8 mouse cellular contexts compared by ENCODE assay signal in genomic region chr8:72761322-72762051, GRCm38 (mm10). TPM values are rescaled to one million over a fixed set of nuclear protein-coding genes. Genes with fewer than 3 reads are reported as not detected.
DNase-seq lines count a peak whose midpoint lies in the region; ATAC-seq and TF ChIP-seq lines count a peak whose summit lies in the region.

Gene F2rl3 (plus strand): TSS chr8:72761880.

- no peak for TF ChIP-seq CTCF in liver, embryonic 14.5 days (IDR thresholded peaks at IDR 0.05; ENCODE audit: low read depth)

- H3K27ac ChIP-seq in liver, embryonic 14.5 days: no peak within 1 kb of the TSS

- no peak for DNase-seq in frontal cortex, adult 2 months (ENCODE audit: extremely low spot score in 1 of 2, low spot score in 1 of 2)
- peak; percentile 55 for DNase-seq in CD4-positive helper T cell, adult 2 months (ENCODE audit: low read depth, low spot score)
- peak; percentile 37 to 51 for DNase-seq in heart, postnatal 10 days
- no peak for DNase-seq in liver, embryonic 14.5 days (ENCODE audit: low read depth in 3 of 3, low spot score in 3 of 3)
- DNase-seq in c-Kit-positive CD71-positive TER-119-positive erythroid progenitor cells, embryonic 14.5 days (ENCODE audit: low spot score): no peak
- DNase-seq in left cerebral cortex, postnatal 14 days (ENCODE audit: low spot score in 2 of 2): no peak
- no peak for DNase-seq in cerebellum, postnatal 10 days

- H3K4me1 ChIP-seq in liver, embryonic 14.5 days (replicated peaks; ENCODE audit: control insufficient read depth in 2 of 2, insufficient read depth in 2 of 2, low read length in 1 of 2): 0 out of 4 replicates have a peak, but pooled peaks cover 0 to 4% of the 10 kb centered on the region in 2 experiments

- H3K9ac ChIP-seq in liver, embryonic 14.5 days (replicated peaks): no peak within 1 kb of the TSS

- intact Hi-C loops in heart, postnatal 10 days (cut with DNase I): no loop called here
- intact Hi-C loops in left cerebral cortex, postnatal 14 days (cut with DNase I): no loop called here

- no peak within 1 kb of the TSS for H3K4me2 ChIP-seq in liver, embryonic 14.5 days (ENCODE audit: low read depth)

- no peaks in the 10 kb centered on the region for H3K27me3 ChIP-seq in liver, embryonic 14.5 days (ENCODE audit: control insufficient read depth, insufficient read depth, low read length)

- 15% methylated on average over 7 of the region's 7 CpGs for WGBS in liver, embryonic 14.5 days (ENCODE audit: insufficient replicate concordance)

- ATAC-seq in frontal cortex, adult (ENCODE audit: low TSS enrichment): peak; percentile 46; the same call in 1 of the 2 replicates
- 0 out of 2 replicates have a peak, but pooled peaks have one; percentile 46 for ATAC-seq in liver, embryonic 14.5 days (ENCODE audit: insufficient read depth)

- no peaks in the 10 kb centered on the region for H3K9me3 ChIP-seq in liver, embryonic 14.5 days (ENCODE audit: control insufficient read depth, low read length)

- no peak for TF ChIP-seq EP300 in liver, embryonic 14.5 days (IDR thresholded peaks at IDR 0.05; ENCODE audit: low read depth)

- no peak within 1 kb of the TSS for H3K4me3 ChIP-seq in liver, embryonic 14.5 days (ENCODE audit: insufficient read depth in 1 of 2, low read depth in 2 of 2, low read length in 2 of 2)

- no peaks in the 10 kb centered on the region; the same call in 1 of the 2 replicates for H3K36me3 ChIP-seq in liver, embryonic 14.5 days (replicated peaks; ENCODE audit: control insufficient read depth, insufficient read depth, low read depth)

RNA-seq across cellular contexts. Expression of gene F2rl3, which starts in this region (rescaled TPM):
- 0.42 and 0.65 TPM in 2 replicates for polyA plus RNA-seq in frontal cortex, adult 2 months (2012; rRNA removed)
- 1 to 10 TPM; 3.1 to 4.3 TPM for total RNA-seq in heart, postnatal 10 days (2021)
- 3.9 and 5.2 TPM in 2 replicates for polyA plus RNA-seq in liver, embryonic 14.5 days (2012; rRNA removed)
- 2.8 and 3.8 TPM in 2 replicates for polyA plus RNA-seq in liver, embryonic 14.5 days (2014; fragmentation: Nextera tagmentation; extraction: Ambion mirVana)
- not detected for total RNA-seq in left cerebral cortex, postnatal 14 days (2021)

Comparison
In these comparisons a context has a peak if more than half of its experiments do, and no peak if none do; other contexts are left out.
1. DNase-seq: peak in CD4-positive helper T cell, adult 2 months (single experiment) and heart, postnatal 10 days (2 of 2); none in frontal cortex, adult 2 months (0 of 2), liver, embryonic 14.5 days (0 of 3), c-Kit-positive CD71-positive TER-119-positive erythroid progenitor cells, embryonic 14.5 days (single experiment), left cerebral cortex, postnatal 14 days (0 of 2) and cerebellum, postnatal 10 days (0 of 2).